In the genomic region with DNA sequence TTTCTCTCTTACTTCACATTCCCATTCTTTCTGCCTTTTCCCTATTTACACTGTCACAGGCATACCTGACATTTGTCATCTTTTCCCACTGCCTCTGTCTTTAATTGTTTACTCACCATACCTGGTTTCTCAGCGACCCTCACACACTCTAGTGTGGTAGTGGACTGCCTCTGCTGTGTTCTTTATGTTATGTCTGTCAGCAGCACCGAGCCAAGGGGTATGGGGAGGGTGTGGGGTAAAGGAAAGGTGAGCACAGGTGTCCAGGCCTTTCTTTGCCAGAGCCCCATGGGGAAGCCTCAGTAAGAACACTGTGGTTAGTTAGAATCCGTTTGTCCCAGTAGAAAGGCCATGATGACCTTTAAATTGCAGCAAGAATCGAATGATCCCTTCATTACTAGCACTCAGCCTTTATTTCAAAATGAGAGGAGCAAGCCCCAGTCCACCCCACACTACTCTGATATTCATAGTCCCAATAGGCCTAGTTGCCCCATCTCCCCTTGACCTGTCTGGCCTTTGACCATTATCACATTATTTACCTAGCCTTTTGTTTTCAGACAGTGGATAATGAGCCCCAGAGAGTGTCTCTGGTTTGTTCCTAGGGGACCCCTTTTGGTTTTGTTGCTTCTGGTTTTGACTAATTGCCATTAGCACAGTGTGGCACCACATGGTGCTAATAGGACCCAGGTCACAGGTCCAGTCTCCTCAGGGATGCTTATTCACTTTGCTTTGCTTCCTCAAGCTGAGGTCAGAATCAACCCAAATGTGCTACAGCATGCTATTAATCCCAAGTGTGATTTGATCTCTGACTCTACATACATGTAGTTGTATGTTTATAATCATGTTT, we compare ENCODE assay signal across 13 mouse cellular contexts. TPM values are rescaled to one million over a fixed set of nuclear protein-coding genes. Genes with fewer than 3 reads are reported as not detected.
"Had no signal": no experiment of that assay in that cellular context is flagged by ENCODE, and none has a peak within 500 bp of the region (broad histone marks: within the 10 kb centered on the region; RNA-seq: fewer than 3 reads in every experiment).

A gene (minus strand): TSS at position 505 of the 844 bp plus-strand sequence.

- H3K27ac ChIP-seq: layer of hippocampus, adult 2 months; limb, embryonic 13.5 days; liver, embryonic 14.5 days; stomach, postnatal 0 days had no signal

- H3K4me3 ChIP-seq: layer of hippocampus, adult 2 months; limb, embryonic 13.5 days had no signal

- DNase-seq: kidney, adult 18-20 months; kidney, postnatal 10 days; kidney, postnatal 4 days; left cerebral cortex, postnatal 4 days; lung, adult 18-20 months; thymus, postnatal 4 days had no signal

- H3K4me1 ChIP-seq: limb, embryonic 13.5 days had no signal

- H3K9ac ChIP-seq: limb, embryonic 13.5 days; liver, embryonic 14.5 days had no signal

- H3K36me3 ChIP-seq: limb, embryonic 13.5 days had no signal

- H3K4me2 ChIP-seq: limb, embryonic 13.5 days had no signal

- H3K9me3 ChIP-seq: limb, embryonic 13.5 days had no signal

- H3K27me3 ChIP-seq: limb, embryonic 13.5 days had no signal

RNA-seq across cellular contexts. Expression of the gene that starts here (rescaled TPM):
- polyA plus RNA-seq: kidney, embryonic 14.5 days; limb, embryonic 13.5 days; liver, adult 2 months; liver, embryonic 14.5 days; lung, embryonic 16.5 days; stomach, postnatal 0 days had no signal
